In the genomic region with DNA sequence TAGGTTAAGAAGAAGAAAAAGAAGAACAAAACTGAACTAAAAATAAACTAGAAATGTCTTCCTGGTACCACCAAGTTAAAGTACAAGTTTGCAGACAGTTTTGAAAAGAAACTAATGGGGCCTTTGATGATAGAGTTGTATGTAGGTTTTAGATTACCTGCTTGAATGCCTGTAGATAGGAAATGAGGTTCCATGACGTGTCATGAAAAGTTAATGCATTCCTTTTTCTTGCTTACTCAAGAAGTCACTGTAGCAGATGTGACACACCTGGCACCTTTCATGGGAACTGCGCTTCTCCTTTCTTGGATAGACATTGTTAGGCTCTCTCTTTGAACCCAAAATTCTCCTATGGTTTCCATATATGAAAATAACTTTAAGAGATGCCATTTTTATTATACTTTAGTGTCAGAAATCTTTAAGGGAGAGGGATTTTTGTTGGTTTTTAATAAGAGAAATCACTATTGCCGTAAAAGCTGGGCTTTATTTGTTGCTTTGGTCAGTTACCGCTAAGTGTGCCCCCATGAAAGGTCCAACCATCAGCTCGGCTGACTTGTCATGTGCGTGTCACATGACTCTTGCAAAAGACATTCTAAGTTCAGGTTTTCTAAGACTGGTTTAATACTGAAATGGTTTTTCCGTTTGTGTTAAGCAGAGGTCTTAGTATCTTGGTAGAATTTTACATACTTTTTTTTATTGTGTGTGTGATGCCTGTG, we compare ENCODE assay signal across 8 mouse cellular contexts. TPM values are rescaled to one million over a fixed set of nuclear protein-coding genes. Genes with fewer than 3 reads are reported as not detected.
DNase-seq lines count a peak whose midpoint lies in the region; ATAC-seq and TF ChIP-seq lines count a peak whose summit lies in the region.

No protein-coding gene starts in this region.

- no peak for TF ChIP-seq POLR2A in bone marrow, adult 2 months (IDR thresholded peaks at IDR 0.05; ENCODE audit: borderline replicate concordance, control insufficient read depth, low read depth, low read length)

- H3K36me3 ChIP-seq in hindbrain, embryonic 16.5 days (ENCODE audit: control insufficient read depth, insufficient read depth, low read length), result no peaks in the 10 kb centered on the region
- no peaks in the 10 kb centered on the region; the same call in 1 of the 2 replicates for H3K36me3 ChIP-seq in liver, embryonic 13.5 days
- no peaks in the 10 kb centered on the region for H3K36me3 ChIP-seq in stomach, embryonic 16.5 days (ENCODE audit: control insufficient read depth, insufficient read depth, low read length)

- H3K4me2 ChIP-seq in hindbrain, embryonic 16.5 days (ENCODE audit: low read length), result peak overlapping the region; percentile 87
- H3K4me2 ChIP-seq in liver, embryonic 13.5 days, result peak overlapping the region; percentile 76
- H3K4me2 ChIP-seq in stomach, embryonic 16.5 days (ENCODE audit: low read depth, low read length), result peak overlapping the region; percentile 88

- TF ChIP-seq CTCF in bone marrow, adult 2 months (IDR thresholded peaks at IDR 0.05; ENCODE audit: control insufficient read depth, insufficient read depth, low read length), result no peak

- DNase-seq in cerebellum, adult 9-10 months, result peak; percentile 41
- no peak for DNase-seq in cerebellum, postnatal 36 days
- no peak for DNase-seq in liver, embryonic 13.5 days
- no peak for DNase-seq in adrenal gland, adult 8-10 months

- H3K27me3 ChIP-seq in hindbrain, embryonic 16.5 days (replicated peaks; ENCODE audit: control insufficient read depth, insufficient read depth, low read length), result no peaks in the 10 kb centered on the region
- no peaks in the 10 kb centered on the region for H3K27me3 ChIP-seq in liver, embryonic 13.5 days
- no peaks in the 10 kb centered on the region for H3K27me3 ChIP-seq in stomach, embryonic 16.5 days (ENCODE audit: control insufficient read depth, insufficient read depth, low read length)

- no peaks in the 10 kb centered on the region for H3K4me1 ChIP-seq in bone marrow, adult 2 months (ENCODE audit: control insufficient read depth, insufficient read depth, low read length)
- H3K4me1 ChIP-seq in hindbrain, embryonic 16.5 days (ENCODE audit: control insufficient read depth, insufficient read depth, low read depth, low read length), result peaks cover 28% of the 10 kb centered on the region
- peaks cover 57% of the 10 kb centered on the region for H3K4me1 ChIP-seq in liver, embryonic 13.5 days (replicated peaks)
- peaks cover 20% of the 10 kb centered on the region for H3K4me1 ChIP-seq in stomach, embryonic 16.5 days (ENCODE audit: control insufficient read depth, insufficient read depth, low read length)

- H3K4me3 ChIP-seq in bone marrow, adult 2 months (replicated peaks; ENCODE audit: control insufficient read depth, low read depth, low read length), result peak overlapping the region; percentile 88
- peak overlapping the region; percentile 100 for H3K4me3 ChIP-seq in hindbrain, embryonic 16.5 days (ENCODE audit: low read length)
- peak overlapping the region; percentile 99 for H3K4me3 ChIP-seq in liver, embryonic 13.5 days (replicated peaks)
- H3K4me3 ChIP-seq in stomach, embryonic 16.5 days (replicated peaks; ENCODE audit: low read length), result peak overlapping the region; percentile 95

- no peaks in the 10 kb centered on the region for H3K9me3 ChIP-seq in hindbrain, embryonic 16.5 days (ENCODE audit: control insufficient read depth, low read length)
- H3K9me3 ChIP-seq in liver, embryonic 13.5 days (replicated peaks), result no peaks in the 10 kb centered on the region
- no peaks in the 10 kb centered on the region for H3K9me3 ChIP-seq in stomach, embryonic 16.5 days (replicated peaks; ENCODE audit: control insufficient read depth, low read length)

- no peak for ATAC-seq in hindbrain, embryonic 16.5 days
- ATAC-seq in liver, embryonic 13.5 days (ENCODE audit: low read depth), result no peak
- ATAC-seq in stomach, embryonic 16.5 days (ENCODE audit: insufficient read depth, low FRiP score), result no peak
- no peak for ATAC-seq in granulocyte monocyte progenitor cell, adult 5-6 weeks (replicated peaks; ENCODE audit: poor library complexity, severe bottlenecking)

- WGBS in bone marrow, adult 2 months, result 11% methylated on average over 7 of the region's 7 CpGs
- WGBS in hindbrain, embryonic 16.5 days, result 56% methylated on average over 7 of the region's 7 CpGs
- 26% methylated on average over 7 of the region's 7 CpGs for WGBS in liver, embryonic 13.5 days (ENCODE audit: insufficient replicate concordance)
- 27% methylated on average over 7 of the region's 7 CpGs for WGBS in stomach, embryonic 16.5 days

- H3K27ac ChIP-seq in bone marrow, adult 2 months (ENCODE audit: control insufficient read depth, insufficient read depth, low read depth, low read length, poor library complexity), result no peak overlapping the region
- peak overlapping the region; percentile 97; the same call in 1 of the 2 replicates for H3K27ac ChIP-seq in hindbrain, embryonic 16.5 days (ENCODE audit: low read depth, low read length)
- H3K27ac ChIP-seq in liver, embryonic 13.5 days, result peak overlapping the region; percentile 92
- H3K27ac ChIP-seq in stomach, embryonic 16.5 days (ENCODE audit: low read length), result peak overlapping the region; percentile 98

- H3K9ac ChIP-seq in hindbrain, embryonic 16.5 days (ENCODE audit: low read depth, low read length), result peak overlapping the region; percentile 100
- H3K9ac ChIP-seq in liver, embryonic 13.5 days, result peak overlapping the region; percentile 99
- peak overlapping the region; percentile 100 for H3K9ac ChIP-seq in stomach, embryonic 16.5 days (ENCODE audit: low read length)

RNA-seq across cellular contexts. Expression of a gene that starts 1.2 kb away (rescaled TPM):
- 30.0 and 75.9 TPM in 2 replicates for polyA plus RNA-seq in bone marrow, adult 2 months (2011; ENCODE audit: insufficient read depth, insufficient read length, low replicate concordance, missing spikeins)
- polyA plus RNA-seq in hindbrain, embryonic 16.5 days (2015; fragmentation: Nextera tagmentation; extraction: Ambion mirVana), result 288 and 320 TPM in 2 replicates
- polyA plus RNA-seq in liver, embryonic 13.5 days (2015; fragmentation: Nextera tagmentation; extraction: Ambion mirVana), result 117 and 141 TPM in 2 replicates
- polyA plus RNA-seq in stomach, embryonic 16.5 days (2015; fragmentation: Nextera tagmentation; extraction: Ambion mirVana), result 300 and 317 TPM in 2 replicates
- total RNA-seq in granulocyte monocyte progenitor cell, adult 5-6 weeks (2014; fragmentation: Nextera tagmentation), result 104 and 142 TPM in 2 replicates
- 96.9 and 106 TPM in 2 replicates for total RNA-seq in granulocyte monocyte progenitor cell, adult 5-6 weeks (2017)
- 100 to 1,000 TPM; 151 to 186 (median 168) TPM for total RNA-seq in adrenal gland, adult 8-10 months (2022)

RNA-seq across cellular contexts. Expression of a gene that starts 46.8 kb away (rescaled TPM):
- polyA plus RNA-seq in bone marrow, adult 2 months (2011; ENCODE audit: insufficient read depth, insufficient read length, low replicate concordance, missing spikeins), result 5.0 and 6.8 TPM in 2 replicates
- 25.8 and 29.1 TPM in 2 replicates for polyA plus RNA-seq in hindbrain, embryonic 16.5 days (2015; fragmentation: Nextera tagmentation; extraction: Ambion mirVana)
- polyA plus RNA-seq in liver, embryonic 13.5 days (2015; fragmentation: Nextera tagmentation; extraction: Ambion mirVana), result 6.9 and 9.2 TPM in 2 replicates
- polyA plus RNA-seq in stomach, embryonic 16.5 days (2015; fragmentation: Nextera tagmentation; extraction: Ambion mirVana), result 24.7 and 25.6 TPM in 2 replicates
- total RNA-seq in granulocyte monocyte progenitor cell, adult 5-6 weeks (2014; fragmentation: Nextera tagmentation), result 40.0 and 41.2 TPM in 2 replicates
- 23.3 and 23.7 TPM in 2 replicates for total RNA-seq in granulocyte monocyte progenitor cell, adult 5-6 weeks (2017)
- 10 to 100 TPM; 19.4 to 27.5 (median 26.4) TPM for total RNA-seq in adrenal gland, adult 8-10 months (2022)
